Mouse (Mus musculus): ENCODE results near the gene Tsfm. TPM values are rescaled to one million over a fixed set of nuclear protein-coding genes. Genes with fewer than 3 reads are reported as not detected.

Tsfm gene
- polyA plus RNA-seq, 1 experiment from 2014 or later: 42.4 TPM

DNA sequence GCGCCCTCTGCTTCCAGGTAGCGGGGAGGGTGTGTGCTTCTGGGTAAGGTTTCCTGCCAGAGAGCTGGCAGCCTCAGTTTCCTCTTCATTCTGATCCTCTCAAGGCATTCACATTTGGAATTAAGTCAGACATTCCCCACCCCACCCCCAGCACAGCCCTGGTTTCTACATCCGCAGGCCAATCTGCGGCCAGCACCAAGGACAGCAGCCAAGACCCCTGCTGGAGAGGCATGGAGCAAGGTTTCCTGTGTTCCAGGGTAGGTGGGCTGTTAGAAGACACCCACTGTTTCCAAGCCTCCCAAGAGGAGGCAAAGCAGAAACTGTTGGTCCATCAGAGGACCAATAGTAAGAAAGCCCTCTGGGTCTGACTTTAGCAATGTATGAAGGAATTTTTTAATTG lies 24.0 kb upstream of the Tsfm start:
- Histone ChIP-seq H3K4me1 (replicated peaks; ENCODE audit: control insufficient read depth, insufficient read depth, low read length) (no peaks in the 10 kb centered on the region), H3K9me3 (ENCODE audit: control insufficient read depth) (no peaks in the 10 kb centered on the region), H3K9ac (ENCODE audit: low read depth, low read length) (no peak overlapping the region), H3K4me3 (ENCODE audit: low read depth, low read length) (no peak overlapping the region), H3K4me2 (replicated peaks; ENCODE audit: low read depth) (no peak overlapping the region), H3K36me3 (ENCODE audit: control insufficient read depth, insufficient read depth) (peaks cover 10% of the 10 kb centered on the region), H3K27ac (ENCODE audit: low read depth, low read length) (no peak overlapping the region), H3K27me3 (replicated peaks; ENCODE audit: control insufficient read depth, insufficient read depth, low read length) (peaks cover 17% of the 10 kb centered on the region)
- 0 out of 2 replicates have a peak, but pooled peaks have one; percentile 7 for TF ChIP-seq CTCF (IDR thresholded peaks at IDR 0.05; ENCODE audit: low read depth)
- 72% methylated on average over 4 of the region's 4 CpGs for WGBS
- no peak for ATAC-seq

DNA sequence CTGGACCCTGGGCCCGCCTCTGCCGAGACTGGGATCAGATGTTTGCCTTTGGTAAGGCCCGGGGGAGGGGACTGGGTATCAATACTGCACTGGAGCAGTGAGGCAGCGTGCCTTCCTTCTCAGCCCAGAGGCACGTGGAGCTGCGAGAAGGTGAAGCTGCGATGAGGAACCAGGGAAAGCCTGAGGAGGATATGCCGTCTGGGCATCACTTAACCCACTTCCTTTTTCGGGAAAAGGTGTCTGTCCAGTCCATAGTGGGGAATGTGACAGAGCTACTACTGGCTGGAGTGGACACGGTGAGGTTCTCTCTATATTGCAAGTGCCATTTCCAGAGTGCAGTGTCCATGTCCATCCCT lies 19.5 kb upstream of the Tsfm start:
- Histone ChIP-seq H3K9me3 (ENCODE audit: control insufficient read depth) (no peaks in the 10 kb centered on the region), H3K4me1 (replicated peaks; ENCODE audit: control insufficient read depth, insufficient read depth, low read length) (peaks cover 6% of the 10 kb centered on the region; the same call in 1 of the 2 replicates), H3K36me3 (ENCODE audit: control insufficient read depth, insufficient read depth) (peaks cover under 1% of the 10 kb centered on the region), H3K9ac (ENCODE audit: low read depth, low read length) (no peak overlapping the region), H3K4me2 (replicated peaks; ENCODE audit: low read depth) (peak overlapping the region; percentile 59), H3K27me3 (replicated peaks; ENCODE audit: control insufficient read depth, insufficient read depth, low read length) (peaks cover 38% of the 10 kb centered on the region), H3K27ac (ENCODE audit: low read depth, low read length) (no peak overlapping the region), H3K4me3 (ENCODE audit: low read depth, low read length) (peak overlapping the region; percentile 35; the same call in 1 of the 2 replicates)
- no peak for TF ChIP-seq CTCF (IDR thresholded peaks at IDR 0.05; ENCODE audit: low read depth)
- 13% methylated on average over 10 of the region's 10 CpGs for WGBS
- no peak; the same call in 1 of the 2 replicates for ATAC-seq

DNA sequence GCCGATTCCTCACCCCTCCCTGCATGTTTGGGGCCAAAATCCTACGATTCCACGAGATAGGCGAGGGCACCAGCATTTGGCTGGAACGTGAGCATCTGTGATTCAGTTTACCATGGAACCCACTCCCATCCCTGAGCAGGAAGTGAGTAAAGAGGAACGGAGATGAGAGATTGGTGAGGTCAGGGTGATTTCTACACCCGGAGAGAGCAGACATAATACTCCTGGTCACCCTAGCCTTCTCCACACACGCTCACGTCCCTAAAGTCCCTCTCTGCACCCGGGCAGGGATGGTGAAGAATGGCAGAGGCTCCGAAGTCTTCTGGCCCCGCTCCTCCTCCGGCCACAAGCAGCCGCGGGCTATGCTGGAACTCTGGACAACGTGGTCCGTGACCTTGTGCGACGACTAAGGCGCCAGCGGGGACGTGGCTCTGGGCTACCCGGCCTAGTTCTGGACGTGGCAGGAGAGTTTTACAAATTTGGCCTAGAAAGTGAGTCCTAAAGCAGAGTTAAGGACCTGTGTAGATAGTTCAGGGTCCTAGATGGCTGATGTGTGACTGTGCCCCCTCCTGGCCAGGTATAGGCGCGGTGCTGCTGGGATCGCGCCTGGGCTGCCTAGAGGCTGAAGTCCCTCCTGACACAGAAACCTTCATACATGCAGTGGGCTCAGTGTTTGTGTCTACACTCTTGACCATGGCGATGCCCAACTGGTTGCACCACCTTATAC lies 18.9 kb upstream of the Tsfm start:
- Histone ChIP-seq H3K4me3 (ENCODE audit: low read depth, low read length) (peak overlapping the region; percentile 35), H3K27me3 (replicated peaks; ENCODE audit: control insufficient read depth, insufficient read depth, low read length) (peaks cover 38% of the 10 kb centered on the region), H3K4me2 (replicated peaks; ENCODE audit: low read depth) (peak overlapping the region; percentile 59), H3K9ac (ENCODE audit: low read depth, low read length) (no peak overlapping the region), H3K4me1 (replicated peaks; ENCODE audit: control insufficient read depth, insufficient read depth, low read length) (peaks cover 6% of the 10 kb centered on the region; the same call in 1 of the 2 replicates), H3K27ac (ENCODE audit: low read depth, low read length) (no peak overlapping the region), H3K9me3 (ENCODE audit: control insufficient read depth) (no peaks in the 10 kb centered on the region), H3K36me3 (ENCODE audit: control insufficient read depth, insufficient read depth) (peaks cover 6% of the 10 kb centered on the region)
- ATAC-seq: peak; percentile 38
- peak; percentile 66 for TF ChIP-seq CTCF (IDR thresholded peaks at IDR 0.05; ENCODE audit: low read depth)
- 3% methylated on average over 29 of the region's 29 CpGs for WGBS

DNA sequence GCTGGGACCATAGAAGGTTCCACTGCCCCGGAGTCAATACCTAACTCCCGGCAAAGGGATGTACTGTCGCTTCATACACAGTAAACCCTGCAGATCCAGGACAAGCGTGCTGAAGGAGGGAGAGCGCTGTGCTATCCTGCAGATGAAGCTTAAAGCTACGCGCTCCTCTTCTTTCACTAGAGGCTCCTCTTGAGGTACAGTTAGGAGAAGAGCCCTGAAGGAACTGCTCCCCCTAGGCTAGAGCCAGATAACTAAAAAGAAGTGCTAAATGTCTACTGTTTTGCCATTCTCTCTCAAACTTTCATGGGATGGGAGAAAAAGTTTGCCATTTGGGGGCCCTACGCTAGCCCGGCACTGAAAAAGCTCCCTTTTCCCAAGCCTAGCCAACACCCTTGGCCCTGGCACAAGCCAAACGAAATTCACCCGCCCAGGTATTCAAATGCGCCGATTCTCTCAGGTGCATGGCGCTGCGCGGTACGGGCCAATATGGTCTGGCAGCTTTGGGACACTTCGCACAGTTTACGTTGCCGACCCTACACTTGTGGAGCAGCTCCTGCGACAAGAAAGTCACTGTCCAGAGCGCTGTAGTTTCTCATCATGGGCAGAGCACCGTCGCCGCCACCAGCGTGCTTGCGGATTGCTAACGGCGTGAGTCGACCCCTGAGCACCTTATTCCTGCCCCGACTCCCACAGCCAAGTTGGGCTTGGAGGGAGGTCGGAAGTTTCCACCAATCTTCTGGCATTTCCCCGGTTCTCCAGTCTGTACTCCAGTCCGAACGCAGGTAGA lies 18.2 kb upstream of the Tsfm start:
- H3K27me3 ChIP-seq (replicated peaks; ENCODE audit: control insufficient read depth, insufficient read depth, low read length): peaks cover 38% of the 10 kb centered on the region
- WGBS: 3% methylated on average over 35 of the region's 35 CpGs
- H3K4me3 ChIP-seq (ENCODE audit: low read depth, low read length): peak overlapping the region; percentile 35
- peak overlapping the region; percentile 59 for H3K4me2 ChIP-seq (replicated peaks; ENCODE audit: low read depth)
- no peak for ATAC-seq
- peaks cover 10% of the 10 kb centered on the region for H3K36me3 ChIP-seq (ENCODE audit: control insufficient read depth, insufficient read depth)
- peak; percentile 33 for TF ChIP-seq CTCF (IDR thresholded peaks at IDR 0.05; ENCODE audit: low read depth)
- H3K9ac ChIP-seq (ENCODE audit: low read depth, low read length): no peak overlapping the region
- H3K27ac ChIP-seq (ENCODE audit: low read depth, low read length): no peak overlapping the region
- no peaks in the 10 kb centered on the region for H3K9me3 ChIP-seq (ENCODE audit: control insufficient read depth)
- peaks cover 6% of the 10 kb centered on the region; the same call in 1 of the 2 replicates for H3K4me1 ChIP-seq (replicated peaks; ENCODE audit: control insufficient read depth, insufficient read depth, low read length)

GRCm38 (mm10) chr10:127047954-127048353 lies 17.3 kb upstream of the Tsfm start, which contains the start of gene Cyp27b1:
Gene Cyp27b1, plus strand, starts transcription at chr10:127048250.
- Histone ChIP-seq H3K4me3 (ENCODE audit: low read depth, low read length) (peak within 1 kb of the TSS; percentile 35), H3K9ac (ENCODE audit: low read depth, low read length) (no peak within 1 kb of the TSS), H3K27me3 (replicated peaks; ENCODE audit: control insufficient read depth, insufficient read depth, low read length) (peaks cover 38% of the 10 kb centered on the region), H3K4me2 (replicated peaks; ENCODE audit: low read depth) (peak within 1 kb of the TSS; percentile 59), H3K27ac (ENCODE audit: low read depth, low read length) (no peak within 1 kb of the TSS), H3K36me3 (ENCODE audit: control insufficient read depth, insufficient read depth) (peaks cover 10% of the 10 kb centered on the region), H3K9me3 (ENCODE audit: control insufficient read depth) (no peaks in the 10 kb centered on the region), H3K4me1 (replicated peaks; ENCODE audit: control insufficient read depth, insufficient read depth, low read length) (peaks cover 6% of the 10 kb centered on the region; the same call in 1 of the 2 replicates)
- TF ChIP-seq CTCF (IDR thresholded peaks at IDR 0.05; ENCODE audit: low read depth): no peak
- ATAC-seq: no peak
- WGBS: 27% methylated on average over 5 of the region's 5 CpGs

DNA sequence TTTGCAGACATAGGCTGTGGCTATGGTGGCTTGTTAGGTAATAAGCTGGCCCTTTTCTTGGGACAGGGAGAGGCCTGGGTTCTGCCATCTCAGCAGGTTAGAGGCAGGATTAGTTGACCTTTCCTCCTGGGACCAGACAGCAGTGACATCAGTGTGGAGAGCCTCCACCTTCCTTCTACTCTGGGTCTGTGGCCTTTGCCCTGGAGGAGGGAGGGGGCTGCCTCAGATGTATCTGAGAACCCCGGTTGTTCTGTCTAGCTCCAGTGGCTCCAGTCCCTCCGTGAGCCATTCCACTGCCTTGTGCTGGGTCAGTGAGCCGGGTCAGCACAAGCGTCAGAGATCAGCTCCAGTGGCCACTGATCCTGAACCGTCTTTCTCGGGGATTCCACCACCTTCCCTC lies 12.5 kb upstream of the Tsfm start:
- no peak for ATAC-seq
- no peak overlapping the region for H3K9ac ChIP-seq (ENCODE audit: low read depth, low read length)
- no peak overlapping the region for H3K4me3 ChIP-seq (ENCODE audit: low read depth, low read length)
- H3K4me2 ChIP-seq (replicated peaks; ENCODE audit: low read depth): no peak overlapping the region
- no peak overlapping the region for H3K27ac ChIP-seq (ENCODE audit: low read depth, low read length)
- H3K27me3 ChIP-seq (replicated peaks; ENCODE audit: control insufficient read depth, insufficient read depth, low read length): peaks cover 6% of the 10 kb centered on the region
- WGBS: 88% methylated on average over 6 of the region's 6 CpGs
- H3K36me3 ChIP-seq (ENCODE audit: control insufficient read depth, insufficient read depth): peaks cover 10% of the 10 kb centered on the region
- H3K9me3 ChIP-seq (ENCODE audit: control insufficient read depth): no peaks in the 10 kb centered on the region
- TF ChIP-seq CTCF (IDR thresholded peaks at IDR 0.05; ENCODE audit: low read depth): no peak
- no peaks in the 10 kb centered on the region; the same call in 1 of the 2 replicates for H3K4me1 ChIP-seq (replicated peaks; ENCODE audit: control insufficient read depth, insufficient read depth, low read length)

Measured in intestine, postnatal 0 days (tissue).